Mouse (Mus musculus) left cerebral cortex, postnatal 4 days (tissue): ENCODE results near the gene Mixl1. TPM values are rescaled to one million over a fixed set of nuclear protein-coding genes. Genes with fewer than 3 reads are reported as not detected.

ENCODE experiments used
- DNase-seq: peaks from one replicate; pipeline ENCODE4 v3.0.0-alpha.2; 2022
- intact Hi-C: fragments of 180-260 bp; cut with DNase I; formaldehyde crosslinking; loops from one replicate; pipeline ENCODE4 v1.15.1; 2025
- total RNA-seq, 2 experiments: library from RNA; stranded (reverse); gene quantifications; 2 replicates each; pipeline ENCODE4 v1.2.3; 2021

Gene Mixl1
- total RNA-seq = not detected

- intact Hi-C loops = no loop called here
- DNase-seq = no peak
Observed at GRCm38 (mm10) chr1:180696626-180697352, at the start of gene Mixl1. Gene Mixl1 (minus strand): TSS chr1:180697034.

GRCm38 (mm10) chr1:180729231-180729630 is 32.4 kb upstream of the Mixl1 start:
- intact Hi-C loops = no loop called here
- no peak for DNase-seq

- intact Hi-C loops = no loop called here
- DNase-seq = no peak
Observed at GRCm38 (mm10) chr1:180726183-180726582, 29.3 kb upstream of the Mixl1 start.

DNA sequence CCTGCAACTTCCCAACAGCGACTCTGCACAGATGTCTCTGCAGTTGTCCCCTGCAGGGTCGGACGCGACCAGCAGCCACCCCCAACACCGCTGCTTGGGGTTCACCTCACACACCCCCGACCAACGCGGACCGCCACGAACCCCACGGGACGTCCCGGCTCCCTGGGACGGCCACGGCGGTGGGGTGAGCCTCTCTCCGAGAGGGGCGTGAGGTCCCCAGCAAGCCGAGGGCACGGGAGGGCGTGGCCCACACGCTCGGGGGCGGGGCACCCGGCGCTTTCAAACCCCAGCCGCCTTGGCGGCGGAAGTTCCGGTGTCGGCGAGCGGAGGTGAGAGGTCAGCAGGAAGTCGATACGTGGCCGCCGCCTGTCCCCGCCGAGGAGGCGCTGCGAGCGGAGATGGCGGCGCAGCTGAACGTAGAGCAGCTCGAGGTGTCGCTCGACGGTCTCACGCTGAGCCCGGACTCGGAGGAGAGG is 28.9 kb upstream of the Mixl1 start, which contains the start of gene Acbd3:
TSS of gene Acbd3 (plus strand) at position 340 of the 476 bp plus-strand sequence.
- peak; percentile 92 for DNase-seq
- intact Hi-C loops = no loop called here

DNA sequence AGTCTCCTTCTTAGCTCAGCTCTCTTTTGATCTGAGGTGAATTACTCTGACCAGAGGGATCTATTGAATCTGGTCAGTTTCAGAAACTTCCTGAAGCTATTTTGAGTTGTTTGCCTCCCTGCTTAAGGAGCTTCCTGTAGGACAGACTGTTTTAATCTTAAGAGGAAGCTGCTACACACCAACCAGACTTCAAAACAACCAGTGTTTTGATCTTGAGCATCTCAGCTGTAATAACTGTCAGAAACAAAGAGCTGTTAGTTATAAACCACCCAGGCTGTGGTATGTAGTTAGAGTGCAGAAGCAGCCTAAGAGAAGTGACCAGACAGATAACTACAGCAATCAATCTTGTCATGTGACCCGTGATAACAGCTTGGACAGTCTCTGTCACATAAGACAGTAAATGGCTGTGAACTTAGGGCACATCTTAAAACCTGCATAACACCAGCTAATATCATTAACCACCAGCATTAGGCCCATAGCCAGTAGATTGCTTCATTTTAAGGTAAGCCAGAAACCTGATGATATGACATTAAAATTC is 26.9 kb upstream of the Mixl1 start:
- intact Hi-C loops = no loop called here

GRCm38 (mm10) chr1:180722608-180723007 is 25.8 kb upstream of the Mixl1 start:
- intact Hi-C loops = no loop called here
- no peak for DNase-seq

More for the DNA sequence above, 26.9 kb upstream of the Mixl1 start:
- DNase-seq = no peak

- DNase-seq = peak; percentile 90
- intact Hi-C loops = no loop called here
Observed at GRCm38 (mm10) chr1:180719951-180720689, 23.3 kb upstream of the Mixl1 start.

- no peak for DNase-seq
- intact Hi-C loops = no loop called here
Observed at GRCm38 (mm10) chr1:180719483-180719882, 22.6 kb upstream of the Mixl1 start.

DNA sequence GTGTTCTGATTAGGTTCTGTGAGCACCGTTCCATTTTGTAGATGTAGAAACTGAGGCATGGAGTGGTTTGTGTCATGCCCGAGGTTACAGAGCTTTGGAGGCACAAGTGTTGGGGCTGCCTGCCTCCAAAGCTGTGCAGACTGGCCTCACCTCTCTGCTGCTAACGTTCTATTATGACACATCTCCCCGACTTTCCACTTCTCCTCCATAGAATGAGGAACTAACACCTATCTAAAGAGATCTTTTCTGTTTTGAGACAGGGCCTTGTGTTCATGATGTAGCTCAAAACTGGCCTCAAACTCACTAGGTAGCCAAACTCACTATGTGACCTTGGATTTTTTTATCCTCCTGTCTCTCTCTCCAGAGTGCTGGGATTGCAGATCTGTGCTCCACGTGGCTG is 21.9 kb upstream of the Mixl1 start:
- intact Hi-C loops = no loop called here
- DNase-seq = no peak

GRCm38 (mm10) chr1:180708935-180709776 is 12.3 kb upstream of the Mixl1 start:
- DNase-seq = no peak

DNA sequence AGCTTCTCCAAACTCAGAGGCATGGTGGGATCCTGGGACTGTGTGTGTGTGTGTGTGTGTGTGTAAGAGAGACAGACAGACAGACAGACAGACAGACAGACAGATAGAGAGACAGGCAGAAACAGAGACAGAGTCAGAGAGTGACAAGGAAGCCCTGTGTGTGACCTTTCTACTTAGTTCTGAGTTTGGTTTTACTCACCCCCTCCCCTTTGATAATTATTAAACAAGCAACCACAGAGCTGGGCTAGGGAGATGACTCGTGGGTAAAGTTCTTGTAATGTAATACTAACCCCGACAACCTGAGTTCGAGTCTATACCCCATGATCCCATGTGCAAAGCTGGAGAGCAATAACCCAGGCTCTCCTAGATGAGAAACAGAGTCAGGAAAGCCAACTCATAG is 11.0 kb upstream of the Mixl1 start:
- no peak for DNase-seq
- intact Hi-C loops = no loop called here

More at GRCm38 (mm10) chr1:180708935-180709776, 12.3 kb upstream of the Mixl1 start:
- intact Hi-C loops = no loop called here

DNA sequence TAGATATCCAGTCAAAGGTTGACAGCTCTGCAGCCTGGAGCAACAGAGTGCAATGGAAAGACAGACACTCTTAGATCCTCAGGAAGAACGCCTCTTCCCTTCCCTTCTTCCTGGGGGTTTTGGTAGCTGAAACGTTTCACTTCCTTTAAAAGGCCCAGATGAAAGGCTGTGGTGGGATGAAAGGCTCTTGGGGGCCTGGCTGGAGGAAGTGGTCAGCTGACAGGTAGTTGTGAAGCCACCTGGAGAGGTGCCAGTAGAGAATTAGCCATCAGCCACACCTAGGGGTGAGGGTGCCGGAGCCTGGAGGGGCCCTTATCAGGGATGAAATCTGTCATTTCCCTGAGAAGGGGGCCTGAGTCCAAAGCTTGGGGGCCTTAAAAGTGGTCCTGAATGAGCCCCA is 10.5 kb upstream of the Mixl1 start:
- intact Hi-C loops = no loop called here
- no peak for DNase-seq

DNA sequence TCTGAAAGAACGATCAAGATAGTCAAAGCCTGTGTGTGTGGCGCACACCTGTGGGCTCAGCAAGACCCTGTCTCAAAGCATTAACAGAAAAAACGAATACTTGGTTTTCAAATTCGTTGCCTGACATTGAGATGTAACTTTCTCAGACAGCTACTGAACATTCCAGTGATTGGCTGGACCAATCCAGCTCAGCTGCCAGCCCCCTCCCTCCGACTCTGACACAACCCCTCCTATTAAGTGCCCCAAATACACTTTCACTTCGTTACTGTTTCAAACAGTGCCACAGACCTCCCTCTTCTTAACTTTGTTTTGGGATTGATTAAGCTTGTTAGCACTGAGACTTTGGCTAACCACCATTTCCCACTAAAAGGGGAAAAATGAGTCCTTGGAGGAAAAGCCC is 6.6 kb upstream of the Mixl1 start:
- intact Hi-C loops = no loop called here
- no peak for DNase-seq

DNA sequence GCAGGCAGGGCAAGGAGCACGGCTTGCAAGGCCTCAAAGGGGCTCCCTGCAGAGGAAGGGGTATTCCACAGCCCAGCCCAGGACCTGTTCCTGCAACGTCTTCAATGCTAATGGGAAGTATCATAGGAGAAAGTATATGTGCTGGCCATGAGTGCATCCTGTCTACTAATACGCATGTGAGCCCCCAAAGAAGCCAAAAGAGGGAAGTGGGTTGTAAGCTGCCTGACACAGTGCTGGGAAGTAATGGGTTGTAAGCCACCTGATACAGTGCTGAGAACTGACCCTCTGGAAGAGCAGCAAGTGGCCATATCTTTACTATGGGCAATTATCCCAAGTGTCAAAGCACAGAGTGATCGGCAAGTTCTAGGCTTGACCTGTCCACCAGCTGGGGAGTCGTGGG is 1.2 kb upstream of the Mixl1 start:
- no peak for DNase-seq
- intact Hi-C loops = no loop called here

GRCm38 (mm10) chr1:180691284-180691683 is 5.5 kb downstream of the Mixl1 start:
- intact Hi-C loops = no loop called here
- no peak for DNase-seq

Other genes with a start within 250 kb of the Mixl1 start
- 10 to 100 TPM; 86.3 to 98.1 TPM for gene Stum, start 213.5 kb downstream of the Mixl1 start, total RNA-seq
- gene Parp1, start 128.1 kb downstream of the Mixl1 start, total RNA-seq = 100 to 1,000 TPM; 109 to 113 TPM
- 1 to 10 TPM; 5.8 to 6.9 TPM for gene Lin9, start 55.9 kb downstream of the Mixl1 start, total RNA-seq
- 10 to 100 TPM; 39.4 to 42.5 TPM for gene Acbd3, start 29.0 kb upstream of the Mixl1 start, total RNA-seq
- gene H3f3a, start 116.9 kb upstream of the Mixl1 start, total RNA-seq = 100 to 1,000 TPM; 848 to 881 TPM
- gene Sde2, start 154.1 kb upstream of the Mixl1 start, total RNA-seq = 10 to 100 TPM; 28.4 to 29.0 TPM
- 10 to 100 TPM in 1 of 2 experiments, 1 to 10 TPM in 1; 9.9 to 14.0 TPM for gene Lefty2, start 196.1 kb upstream of the Mixl1 start, total RNA-seq
- 10 to 100 TPM; 28.6 to 31.6 TPM for gene Pycr2, start 207.3 kb upstream of the Mixl1 start, total RNA-seq
- gene Lefty1, start 238.0 kb upstream of the Mixl1 start, total RNA-seq = 1 to 10 TPM; 2.9 to 3.4 TPM
- 1 to 10 TPM; 1.8 to 3.3 TPM for gene Tmem63a, start 245.3 kb upstream of the Mixl1 start, total RNA-seq